Mouse (Mus musculus) left cerebral cortex, postnatal 25 days (tissue): ENCODE measurements around the gene Cacna1h. TPM values are rescaled to one million over a fixed set of nuclear protein-coding genes. Genes with fewer than 3 reads are reported as not detected.

ENCODE experiments used
- DNase-seq, 2 experiments: peaks; one replicate each; pipeline ENCODE4 v3.0.0; 2022; ENCODE audit warnings: low spot score in 2 of 2, mixed read lengths in 1 of 2
- intact Hi-C: fragments of 180-260 bp; cut with DNase I; formaldehyde crosslinking; loops from one replicate; pipeline ENCODE4 v1.15.1; 2025
- total RNA-seq, 2 experiments: library from RNA; stranded (reverse); gene quantifications; 2 replicates each; pipeline ENCODE4 v1.2.3; 2021

Cacna1h gene
- total RNA-seq, 2 experiments from 2014 or later, result 39.0 to 39.5 TPM

GRCm38 (mm10) chr17:25361291-25361690 lies 72.3 kb downstream of the Cacna1h start:
- DNase-seq, result no peak
- intact Hi-C loops, result no loop called here

GRCm38 (mm10) chr17:25345462-25345861 lies 88.1 kb downstream of the Cacna1h start, which contains the start of gene Tpsab1:
Gene Tpsab1 (minus strand): TSS chr17:25345562.
- intact Hi-C loops, result no loop called here
- DNase-seq, result no peak

- intact Hi-C loops, result no loop called here
- DNase-seq, result no peak
Observed at GRCm38 (mm10) chr17:25341490-25341889, 92.1 kb downstream of the Cacna1h start.

- intact Hi-C loops, result no loop called here
- DNase-seq, result no peak
Observed at GRCm38 (mm10) chr17:25340003-25340402, 93.6 kb downstream of the Cacna1h start.

- no peak for DNase-seq
- intact Hi-C loops, result no loop called here
Observed at GRCm38 (mm10) chr17:25338218-25338617, 95.4 kb downstream of the Cacna1h start.

GRCm38 (mm10) chr17:25333943-25334342 lies 99.6 kb downstream of the Cacna1h start:
- intact Hi-C loops, result loop anchor here (1.0 to 2.0 kb wide), 2 partner anchors 29 to 136 kb away; no protein-coding TSS in a partner anchor
- peak; percentile 30 to 59 for DNase-seq

GRCm38 (mm10) chr17:25332321-25332720 lies 101.3 kb downstream of the Cacna1h start:
- intact Hi-C loops, result no loop called here

More at GRCm38 (mm10) chr17:25332321-25332720, 101.3 kb downstream of the Cacna1h start:
- no peak for DNase-seq

Other genes with a start within 250 kb of the Cacna1h start
- 10 to 100 TPM; 19.9 to 21.3 TPM for gene BC003965, start 249.2 kb downstream of the Cacna1h start, total RNA-seq
- gene Unkl, start 245.4 kb downstream of the Cacna1h start, total RNA-seq, result 10 to 100 TPM; 37.3 to 38.6 TPM
- 10 to 100 TPM; 71.3 to 79.8 TPM for gene Gnptg, start 193.7 kb downstream of the Cacna1h start, total RNA-seq
- gene Tsr3, start 193.6 kb downstream of the Cacna1h start, total RNA-seq, result 10 to 100 TPM; 24.6 to 25.4 TPM
- gene Baiap3, start 177.4 kb downstream of the Cacna1h start, total RNA-seq, result 10 to 100 TPM; 17.9 to 28.6 TPM
- 100 to 1,000 TPM; 209 to 215 TPM for gene Ube2i, start 159.2 kb downstream of the Cacna1h start, total RNA-seq
- gene Prss34, start 135.4 kb downstream of the Cacna1h start, total RNA-seq, result not detected
- not detected for gene Prss28, start 125.1 kb downstream of the Cacna1h start, total RNA-seq
- gene Prss29, start 115.1 kb downstream of the Cacna1h start, total RNA-seq, result not detected
- not detected for gene Tpsab1, start 88.2 kb downstream of the Cacna1h start, total RNA-seq
- gene Tpsb2, start 67.5 kb downstream of the Cacna1h start, total RNA-seq, result not detected
- not detected for gene Tpsg1, start 64.5 kb downstream of the Cacna1h start, total RNA-seq
- gene Tekt4, start 20.8 kb upstream of the Cacna1h start, total RNA-seq, result 1 to 10 TPM; 1.9 to 2.9 TPM
- under 1 TPM in 1 of 2 experiments, not detected in 1; 0.60 TPM for gene Sstr5, start 63.5 kb upstream of the Cacna1h start, total RNA-seq
- gene Sox8, start 136.9 kb upstream of the Cacna1h start, total RNA-seq, result 10 to 100 TPM; 52.1 to 55.3 TPM
- 10 to 100 TPM; 20.4 to 23.7 TPM for gene Lmf1, start 145.3 kb upstream of the Cacna1h start, total RNA-seq